Mouse (Mus musculus) retina, adult 2 months (tissue): Measurements from ENCODE around the gene Serpinh1.

Source experiments
- DNase-seq: peaks from one replicate; pipeline ENCODE4 v3.0.0-alpha.2; 2012; ENCODE audit warnings: low read depth, low spot score

Serpinh1 gene

GRCm38 (mm10) chr7:99326128-99326527, 26.9 kb downstream of the Serpinh1 start:
- DNase-seq = no peak

- DNase-seq = no peak
Measured at GRCm38 (mm10) chr7:99324810-99325209, 28.2 kb downstream of the Serpinh1 start.

GRCm38 (mm10) chr7:99323321-99323700, 29.7 kb downstream of the Serpinh1 start:
- no peak for DNase-seq

- no peak for DNase-seq
Measured at GRCm38 (mm10) chr7:99322691-99323320, 30.2 kb downstream of the Serpinh1 start.

- DNase-seq = no peak
Measured at GRCm38 (mm10) chr7:99320524-99320923, 32.5 kb downstream of the Serpinh1 start.

GRCm38 (mm10) chr7:99317475-99317874, 35.6 kb downstream of the Serpinh1 start:
- DNase-seq = no peak

- no peak for DNase-seq
Measured at GRCm38 (mm10) chr7:99316207-99316606, 36.8 kb downstream of the Serpinh1 start.

GRCm38 (mm10) chr7:99314565-99314964, 38.5 kb downstream of the Serpinh1 start:
- DNase-seq = no peak

- no peak for DNase-seq
Measured at GRCm38 (mm10) chr7:99313253-99313652, 39.8 kb downstream of the Serpinh1 start.

- DNase-seq = no peak
Measured at GRCm38 (mm10) chr7:99312671-99313143, 40.3 kb downstream of the Serpinh1 start.

- DNase-seq = no peak
Measured at GRCm38 (mm10) chr7:99312058-99312457, 41.0 kb downstream of the Serpinh1 start.

GRCm38 (mm10) chr7:99311433-99311832, 41.6 kb downstream of the Serpinh1 start:
- no peak for DNase-seq

- no peak for DNase-seq
Measured at GRCm38 (mm10) chr7:99306640-99307039, 46.4 kb downstream of the Serpinh1 start.

- DNase-seq = no peak
Measured at GRCm38 (mm10) chr7:99305688-99306087, 47.4 kb downstream of the Serpinh1 start.

GRCm38 (mm10) chr7:99304949-99305372, 48.1 kb downstream of the Serpinh1 start:
- no peak for DNase-seq

GRCm38 (mm10) chr7:99304029-99304428, 49.0 kb downstream of the Serpinh1 start:
- no peak for DNase-seq

- no peak for DNase-seq
Measured at GRCm38 (mm10) chr7:99300650-99301175, 52.3 kb downstream of the Serpinh1 start.
